Comparison of ENCODE assay signal across 10 mouse cellular contexts in genomic region chr4:142196626-142197025, GRCm38 (mm10). TPM values are rescaled to one million over a fixed set of nuclear protein-coding genes. Genes with fewer than 3 reads are reported as not detected.
DNase-seq lines count a peak whose midpoint lies in the region; ATAC-seq and TF ChIP-seq lines count a peak whose summit lies in the region.
"Had no signal": no experiment of that assay in that cellular context is flagged by ENCODE, and none has a peak within 500 bp of the region (broad histone marks: within the 10 kb centered on the region; RNA-seq: fewer than 3 reads in every experiment).

No protein-coding gene starts in this region.

- H3K9ac ChIP-seq in hindbrain, postnatal 0 days (replicated peaks; ENCODE audit: low read length): no peak overlapping the region
- no peak overlapping the region for H3K9ac ChIP-seq in hindbrain, embryonic 16.5 days (ENCODE audit: low read depth, low read length)
- H3K9ac ChIP-seq: forebrain, embryonic 15.5 days had no signal

- no peak for DNase-seq in hindbrain, postnatal 0 days (ENCODE audit: low spot score)
- peak; percentile 18 for DNase-seq in thymus, postnatal 4 days
- no peak for DNase-seq in thymus, postnatal 25 days
- peak; percentile 74 for DNase-seq in kidney, postnatal 10 days
- DNase-seq in MN1 (ENCODE audit: low spot score): no peak
- no peak for DNase-seq in layer of hippocampus, adult 8-10 months (ENCODE audit: low spot score in 2 of 2)
- DNase-seq: right cerebral cortex, postnatal 25 days had no signal

- H3K27me3 ChIP-seq in hindbrain, postnatal 0 days (ENCODE audit: insufficient read depth, low read length): no peaks in the 10 kb centered on the region
- H3K27me3 ChIP-seq in hindbrain, embryonic 16.5 days (replicated peaks; ENCODE audit: control insufficient read depth, insufficient read depth, low read length): no peaks in the 10 kb centered on the region
- H3K27me3 ChIP-seq: forebrain, embryonic 15.5 days had no signal

- no peaks in the 10 kb centered on the region for H3K9me3 ChIP-seq in hindbrain, postnatal 0 days (ENCODE audit: low read length)
- 0 out of 2 replicates have a peak, but pooled peaks cover 3% of the 10 kb centered on the region for H3K9me3 ChIP-seq in hindbrain, embryonic 16.5 days (ENCODE audit: control insufficient read depth, low read length)
- H3K9me3 ChIP-seq: forebrain, embryonic 15.5 days had no signal

- 45% methylated on average over 6 of the region's 6 CpGs for WGBS in hindbrain, postnatal 0 days
- 50% methylated on average over 6 of the region's 6 CpGs for WGBS in hindbrain, embryonic 16.5 days

- H3K36me3 ChIP-seq in hindbrain, postnatal 0 days (ENCODE audit: insufficient read depth, low read length): no peaks in the 10 kb centered on the region
- 0 out of 2 replicates have a peak, but pooled peaks cover 2% of the 10 kb centered on the region for H3K36me3 ChIP-seq in hindbrain, embryonic 16.5 days (ENCODE audit: control insufficient read depth, insufficient read depth, low read length)
- H3K36me3 ChIP-seq: forebrain, embryonic 15.5 days had no signal

- no peak overlapping the region for H3K4me2 ChIP-seq in hindbrain, postnatal 0 days (ENCODE audit: low read depth, low read length)
- no peak overlapping the region for H3K4me2 ChIP-seq in hindbrain, embryonic 16.5 days (ENCODE audit: low read length)
- H3K4me2 ChIP-seq: forebrain, embryonic 15.5 days had no signal

- TF ChIP-seq CTCF in hindbrain, postnatal 0 days (IDR thresholded peaks at IDR 0.05; ENCODE audit: low read depth): 0 out of 2 replicates have a peak, but pooled peaks have one; percentile 32

- H3K4me1 ChIP-seq in hindbrain, postnatal 0 days (ENCODE audit: insufficient read depth, low read length): no peaks in the 10 kb centered on the region
- no peaks in the 10 kb centered on the region for H3K4me1 ChIP-seq in hindbrain, embryonic 16.5 days (ENCODE audit: control insufficient read depth, insufficient read depth, low read depth, low read length)
- H3K4me1 ChIP-seq: forebrain, embryonic 15.5 days had no signal

- 0 out of 2 replicates have a peak, but pooled peaks have one; percentile 22 for ATAC-seq in hindbrain, postnatal 0 days
- ATAC-seq in hindbrain, embryonic 16.5 days: no peak
- ATAC-seq: forebrain, embryonic 15.5 days had no signal

- H3K27ac ChIP-seq in hindbrain, postnatal 0 days: no peak overlapping the region
- H3K27ac ChIP-seq in hindbrain, embryonic 16.5 days (ENCODE audit: low read depth, low read length): no peak overlapping the region
- H3K27ac ChIP-seq: forebrain, embryonic 15.5 days had no signal

- no peak overlapping the region for H3K4me3 ChIP-seq in hindbrain, postnatal 0 days (ENCODE audit: low read length)
- no peak overlapping the region for H3K4me3 ChIP-seq in hindbrain, embryonic 16.5 days (ENCODE audit: low read length)
- H3K4me3 ChIP-seq: forebrain, embryonic 15.5 days; myocyte had no signal

RNA-seq across cellular contexts. Expression of gene Kazn, which starts 42.6 kb away (rescaled TPM):
- 74.3 and 78.3 TPM in 2 replicates for total RNA-seq in hindbrain, postnatal 0 days (2014; rRNA removed)
- 19.3 and 20.9 TPM in 2 replicates for polyA plus RNA-seq in hindbrain, postnatal 0 days (2015; fragmentation: Nextera tagmentation; extraction: Ambion mirVana)
- 26.4 and 27.1 TPM in 2 replicates for polyA plus RNA-seq in hindbrain, embryonic 16.5 days (2015; fragmentation: Nextera tagmentation; extraction: Ambion mirVana)
- total RNA-seq in layer of hippocampus, adult 8-10 months (2022): 10 to 100 TPM; 44.3 to 48.2 (median 44.9) TPM
- polyA plus RNA-seq: myocyte had no signal

Comparison
In these comparisons a context has a peak if more than half of its experiments do, and no peak if none do; other contexts are left out.
1. DNase-seq: peak in thymus, postnatal 4 days (single experiment) and kidney, postnatal 10 days (single experiment); none in hindbrain, postnatal 0 days (single experiment), thymus, postnatal 25 days (single experiment), MN1 (single experiment) and layer of hippocampus, adult 8-10 months (0 of 2).